Mouse (Mus musculus): ENCODE data around the gene Cdh22.

- TF ChIP-seq CTCF (IDR thresholded peaks at IDR 0.05; ENCODE audit: low read depth) (no peak), EP300 (optimal IDR thresholded peaks at IDR 0.05) (no peak)
These were observed 21.6 kb upstream of the Cdh22 start for GRCm38 (mm10) chr2:165256213-165256612.
